Mouse (Mus musculus) midbrain, embryonic 14.5 days (tissue): ENCODE measurements at regions not wholly inside any gene's neighbourhood (a gene's known extent, or its start where the extent isn't known, plus 50 kb on each side); places are given as distances from the start of the nearest gene placed in this dataset.

Experiments
- ATAC-seq: fragments of 200-750 bp; cut with Nextera tagmentation; 2 replicates; pipeline ENCODE4 v1.8.0; 2017; ENCODE audit warnings: moderate number of reproducible peaks, moderate library complexity; ENCODE audit not compliant: low FRiP score, low TSS enrichment
- DNase-seq: peaks from one replicate; pipeline ENCODE4 v3.0.0-alpha.2; 2015
- H3K27ac ChIP-seq: fragments of 300-500 bp; sonication (generic); replicated peaks from 2 replicates; pipeline ENCODE4 v1.5.1; 2014; ENCODE audit warnings: mild to moderate bottlenecking, low read depth, low read length, moderate library complexity
- H3K27me3 ChIP-seq: fragments of 300-500 bp; sonication (generic); 2 replicates; pipeline ENCODE4 v1.6.1; 2014; ENCODE audit warnings: low read length, control low read depth, mixed read lengths; ENCODE audit not compliant: control insufficient read depth, insufficient read depth
- H3K36me3 ChIP-seq: fragments of 300-500 bp; sonication (generic); 2 replicates; pipeline ENCODE4 v1.6.1; 2014; ENCODE audit warnings: low read length, control low read depth; ENCODE audit not compliant: control insufficient read depth, insufficient read depth
- H3K4me1 ChIP-seq: fragments of 300-500 bp; sonication (generic); 2 replicates; pipeline ENCODE4 v1.6.1; 2014; ENCODE audit warnings: mild to moderate bottlenecking, antibody characterized with exemption, low read length, control low read depth; ENCODE audit not compliant: control insufficient read depth, insufficient read depth
- H3K4me2 ChIP-seq: fragments of 300-500 bp; sonication (generic); 2 replicates; pipeline ENCODE4 v1.6.1; 2014; ENCODE audit warnings: mild to moderate bottlenecking, low read length, moderate library complexity
- H3K4me3 ChIP-seq: fragments of 300-500 bp; sonication (generic); replicated peaks from 2 replicates; pipeline ENCODE4 v1.5.1; 2014; ENCODE audit warnings: low read depth, low read length
- H3K9ac ChIP-seq: fragments of 300-500 bp; sonication (generic); replicated peaks from 2 replicates; pipeline ENCODE4 v1.6.1; 2014; ENCODE audit warnings: mild to moderate bottlenecking, low read length, moderate library complexity
- H3K9me3 ChIP-seq: fragments of 300-500 bp; sonication (generic); 2 replicates; pipeline ENCODE4 v1.6.1; 2016; ENCODE audit warnings: low read length, control low read depth, mixed read lengths; ENCODE audit not compliant: control insufficient read depth
- WGBS: fragments of 180-500 bp; shearing (Covaris S2); extraction: QIAGEN DNeasy Blood & Tissue Kit; methylation state at CpG from one replicate; pipeline ENCODE4 v1.1.7; 2014; 5-methylcytosine and 5-hydroxymethylcytosine counted together

GRCm38 (mm10) chr1:154096911-154097310 lies 104.1 kb upstream of the Zfp648 start:
- Histone ChIP-seq H3K9me3 (no peaks in the 10 kb centered on the region), H3K36me3 (no peaks in the 10 kb centered on the region), H3K9ac (no peak overlapping the region), H3K27me3 (no peaks in the 10 kb centered on the region), H3K4me1 (no peaks in the 10 kb centered on the region), H3K27ac (no peak overlapping the region), H3K4me3 (no peak overlapping the region), H3K4me2 (no peak overlapping the region)
- DNase-seq (no peak), ATAC-seq (no peak)
- WGBS: 95% methylated on average over 2 of the region's 2 CpGs

GRCm38 (mm10) chr1:154097656-154098055 lies 103.3 kb upstream of the Zfp648 start:
- ATAC-seq (no peak), DNase-seq (no peak)
- Histone ChIP-seq H3K27me3 (no peaks in the 10 kb centered on the region), H3K4me2 (no peak overlapping the region), H3K9me3 (no peaks in the 10 kb centered on the region), H3K36me3 (no peaks in the 10 kb centered on the region), H3K9ac (no peak overlapping the region), H3K4me1 (0 out of 2 replicates have a peak, but pooled peaks cover 1% of the 10 kb centered on the region), H3K4me3 (no peak overlapping the region), H3K27ac (no peak overlapping the region)
- WGBS: 76% methylated on average over 6 of the region's 6 CpGs

GRCm38 (mm10) chr1:154100556-154100955 lies 100.4 kb upstream of the Zfp648 start:
- H3K9ac ChIP-seq: no peak overlapping the region
- no peaks in the 10 kb centered on the region for H3K9me3 ChIP-seq
- WGBS: 87% methylated on average over 3 of the region's 3 CpGs
- H3K27ac ChIP-seq: no peak overlapping the region
- no peak for ATAC-seq
- no peaks in the 10 kb centered on the region for H3K36me3 ChIP-seq
- H3K4me1 ChIP-seq: 0 out of 2 replicates have a peak, but pooled peaks cover 4% of the 10 kb centered on the region
- H3K4me2 ChIP-seq: no peak overlapping the region
- H3K27me3 ChIP-seq: no peaks in the 10 kb centered on the region
- DNase-seq: no peak
- H3K4me3 ChIP-seq: no peak overlapping the region

GRCm38 (mm10) chr1:154101433-154101832 lies 99.6 kb upstream of the Zfp648 start:
- no peak for ATAC-seq
- no peak overlapping the region for H3K9ac ChIP-seq
- no peaks in the 10 kb centered on the region for H3K36me3 ChIP-seq
- 0 out of 2 replicates have a peak, but pooled peaks cover 4% of the 10 kb centered on the region for H3K4me1 ChIP-seq
- no peak overlapping the region for H3K27ac ChIP-seq
- no peak overlapping the region for H3K4me2 ChIP-seq
- no peak overlapping the region for H3K4me3 ChIP-seq
- no peak for DNase-seq
- WGBS: 97% methylated on average over 1 of the region's 1 CpGs
- H3K27me3 ChIP-seq: no peaks in the 10 kb centered on the region
- H3K9me3 ChIP-seq: no peaks in the 10 kb centered on the region

GRCm38 (mm10) chr1:154102191-154102590 lies 98.8 kb upstream of the Zfp648 start:
- DNase-seq (no peak), ATAC-seq (no peak)
- Histone ChIP-seq H3K4me2 (no peak overlapping the region), H3K9me3 (no peaks in the 10 kb centered on the region), H3K27me3 (no peaks in the 10 kb centered on the region), H3K27ac (no peak overlapping the region), H3K4me1 (0 out of 2 replicates have a peak, but pooled peaks cover 4% of the 10 kb centered on the region), H3K36me3 (no peaks in the 10 kb centered on the region), H3K9ac (no peak overlapping the region), H3K4me3 (no peak overlapping the region)
- WGBS: 65% methylated on average over 3 of the region's 3 CpGs

GRCm38 (mm10) chr1:154102871-154103596 lies 98.0 kb upstream of the Zfp648 start:
- DNase-seq (peak; percentile 65), ATAC-seq (no peak)
- H3K4me3 ChIP-seq: no peak overlapping the region
- no peak overlapping the region for H3K27ac ChIP-seq
- H3K4me2 ChIP-seq: no peak overlapping the region
- H3K27me3 ChIP-seq: no peaks in the 10 kb centered on the region
- H3K9ac ChIP-seq: no peak overlapping the region
- no peaks in the 10 kb centered on the region for H3K36me3 ChIP-seq
- 0 out of 2 replicates have a peak, but pooled peaks cover 4% of the 10 kb centered on the region for H3K4me1 ChIP-seq
- 30% methylated on average over 15 of the region's 15 CpGs for WGBS
- H3K9me3 ChIP-seq: no peaks in the 10 kb centered on the region

GRCm38 (mm10) chr1:154103597-154103923 lies 97.4 kb upstream of the Zfp648 start:
- no peak overlapping the region for H3K4me2 ChIP-seq
- H3K27ac ChIP-seq: no peak overlapping the region
- no peaks in the 10 kb centered on the region for H3K9me3 ChIP-seq
- ATAC-seq (no peak), DNase-seq (no peak)
- no peak overlapping the region for H3K4me3 ChIP-seq
- H3K4me1 ChIP-seq: 0 out of 2 replicates have a peak, but pooled peaks cover 4% of the 10 kb centered on the region
- H3K9ac ChIP-seq: no peak overlapping the region
- no peaks in the 10 kb centered on the region for H3K27me3 ChIP-seq
- no peaks in the 10 kb centered on the region for H3K36me3 ChIP-seq
- WGBS: 18% methylated on average over 5 of the region's 5 CpGs

GRCm38 (mm10) chr1:154104006-154104600 lies 96.9 kb upstream of the Zfp648 start:
- ATAC-seq: no peak
- 0 out of 2 replicates have a peak, but pooled peaks cover 4% of the 10 kb centered on the region for H3K4me1 ChIP-seq
- no peak overlapping the region for H3K27ac ChIP-seq
- WGBS: 84% methylated on average over 4 of the region's 4 CpGs
- H3K4me2 ChIP-seq: no peak overlapping the region
- H3K27me3 ChIP-seq: no peaks in the 10 kb centered on the region
- no peaks in the 10 kb centered on the region for H3K9me3 ChIP-seq
- DNase-seq: no peak
- no peak overlapping the region for H3K4me3 ChIP-seq
- H3K36me3 ChIP-seq: no peaks in the 10 kb centered on the region
- no peak overlapping the region for H3K9ac ChIP-seq

- Histone ChIP-seq H3K27me3 (no peaks in the 10 kb centered on the region), H3K36me3 (no peaks in the 10 kb centered on the region), H3K4me2 (no peak overlapping the region), H3K9me3 (no peaks in the 10 kb centered on the region), H3K4me3 (no peak overlapping the region), H3K9ac (no peak overlapping the region), H3K27ac (no peak overlapping the region), H3K4me1 (0 out of 2 replicates have a peak, but pooled peaks cover 4% of the 10 kb centered on the region)
- DNase-seq (no peak), ATAC-seq (no peak)
- WGBS: 93% methylated on average over 1 of the region's 1 CpGs
These were observed 96.2 kb upstream of the Zfp648 start for GRCm38 (mm10) chr1:154104779-154105178.
